Mouse (Mus musculus): ENCODE results near the gene Ehmt1. TPM values are rescaled to one million over a fixed set of nuclear protein-coding genes. Genes with fewer than 3 reads are reported as not detected.
A peak's percentile ranks its signal among the peaks of the same experiment; 100 is the strongest.

Gene Ehmt1
- polyA plus RNA-seq, 1 experiment from 2014 or later = 99.5 TPM

DNA sequence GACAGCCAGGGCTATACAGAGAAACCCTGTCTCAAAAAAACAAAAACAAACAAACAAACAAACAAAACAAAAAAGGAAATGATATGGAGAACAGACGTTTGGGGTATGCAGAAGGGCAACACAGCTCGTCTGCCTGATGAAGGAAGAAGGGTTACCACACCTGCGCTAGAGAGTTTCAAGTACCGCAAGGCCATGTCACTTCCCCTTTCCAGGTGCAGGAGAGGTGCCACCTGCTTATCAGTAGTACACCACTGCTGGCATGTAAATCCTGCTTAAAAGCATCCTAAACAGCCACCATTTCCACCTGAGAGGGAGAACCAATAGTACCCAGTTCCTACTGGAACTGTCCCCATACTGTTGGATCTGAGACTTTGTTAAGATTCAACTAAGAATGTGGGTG is 113.8 kb downstream of the Ehmt1 start:
- Histone ChIP-seq H3K4me1 (ENCODE audit: control insufficient read depth, insufficient read depth, low read length) (no peaks in the 10 kb centered on the region), H3K4me3 (replicated peaks; ENCODE audit: low read depth, low read length) (no peak overlapping the region), H3K4me2 (ENCODE audit: low read length) (no peak overlapping the region), H3K27me3 (ENCODE audit: control insufficient read depth, insufficient read depth, low read length) (no peaks in the 10 kb centered on the region), H3K9me3 (ENCODE audit: control insufficient read depth, low read length) (no peaks in the 10 kb centered on the region), H3K27ac (replicated peaks; ENCODE audit: low read depth, low read length) (no peak overlapping the region), H3K9ac (replicated peaks; ENCODE audit: low read length) (no peak overlapping the region), H3K36me3 (ENCODE audit: control insufficient read depth, insufficient read depth, low read length) (peaks cover 87% of the 10 kb centered on the region)
- WGBS = 92% methylated on average over 4 of the region's 4 CpGs
- no peak for ATAC-seq (ENCODE audit: low FRiP score, low TSS enrichment)
- no peak for DNase-seq

DNA sequence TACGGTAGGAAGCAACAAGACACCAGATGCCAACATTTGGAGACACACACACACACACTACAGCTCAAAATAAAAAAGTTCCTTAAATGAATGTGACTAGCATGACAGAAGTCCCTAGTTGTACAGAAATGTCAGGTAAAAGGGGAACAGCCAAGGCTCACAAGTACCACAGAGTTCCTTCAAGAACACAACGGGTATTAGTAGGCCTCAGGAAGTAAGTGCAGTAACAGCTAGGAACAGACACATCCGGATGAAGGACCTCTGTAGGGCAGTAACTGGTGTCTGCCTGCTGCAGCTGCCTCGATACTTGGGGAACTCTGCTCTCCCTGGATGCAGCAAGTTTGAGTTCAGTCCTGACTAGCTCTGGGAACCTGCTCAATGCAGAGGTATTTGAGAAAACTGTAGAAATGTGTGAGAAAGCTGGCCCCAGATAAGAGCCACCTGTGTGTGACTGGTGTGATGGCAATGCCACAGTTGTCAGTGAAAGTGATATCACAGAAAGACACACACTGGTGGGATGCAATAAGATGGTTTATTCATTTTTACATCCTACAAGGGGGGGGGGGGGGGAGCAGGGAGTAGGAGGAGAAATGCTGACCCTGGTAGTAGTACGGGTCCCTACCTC is 122.5 kb downstream of the Ehmt1 start:
- peaks cover 95% of the 10 kb centered on the region for H3K36me3 ChIP-seq (ENCODE audit: control insufficient read depth, insufficient read depth, low read length)

DNA sequence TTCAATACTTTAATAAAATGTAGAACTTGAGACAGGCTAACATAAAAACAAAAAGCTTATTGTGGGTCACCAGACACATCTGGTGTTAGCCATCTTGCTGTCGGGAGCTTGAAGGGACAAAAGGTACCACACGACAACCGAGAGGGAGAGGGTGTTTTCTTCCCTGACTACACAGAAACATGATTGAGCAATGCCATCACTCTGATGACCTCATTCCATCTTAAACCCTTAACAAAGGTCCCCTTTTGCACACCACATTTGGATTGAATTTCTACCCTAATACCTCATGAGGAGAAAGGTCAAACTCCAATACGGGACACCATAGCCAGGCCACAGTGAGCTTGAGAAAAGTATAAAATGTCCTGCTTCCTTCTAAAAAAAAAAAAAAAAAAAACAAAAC is 132.2 kb downstream of the Ehmt1 start:
- Histone ChIP-seq H3K36me3 (ENCODE audit: control insufficient read depth, insufficient read depth, low read length) (peaks cover 28% of the 10 kb centered on the region), H3K9ac (replicated peaks; ENCODE audit: low read length) (no peak overlapping the region), H3K4me2 (ENCODE audit: low read length) (no peak overlapping the region), H3K4me3 (replicated peaks; ENCODE audit: low read depth, low read length) (no peak overlapping the region), H3K9me3 (ENCODE audit: control insufficient read depth, low read length) (no peaks in the 10 kb centered on the region), H3K27ac (replicated peaks; ENCODE audit: low read depth, low read length) (no peak overlapping the region), H3K4me1 (ENCODE audit: control insufficient read depth, insufficient read depth, low read length) (no peaks in the 10 kb centered on the region), H3K27me3 (ENCODE audit: control insufficient read depth, insufficient read depth, low read length) (no peaks in the 10 kb centered on the region)
- no peak for ATAC-seq (ENCODE audit: low FRiP score, low TSS enrichment)
- 66% methylated on average over 4 of the region's 4 CpGs for WGBS
- no peak for DNase-seq

More for the DNA sequence above, 122.5 kb downstream of the Ehmt1 start:
- ATAC-seq (ENCODE audit: low FRiP score, low TSS enrichment) = no peak
- 93% methylated on average over 5 of the region's 5 CpGs for WGBS
- H3K4me2 ChIP-seq (ENCODE audit: low read length) = no peak overlapping the region
- DNase-seq = no peak
- no peaks in the 10 kb centered on the region for H3K27me3 ChIP-seq (ENCODE audit: control insufficient read depth, insufficient read depth, low read length)
- no peaks in the 10 kb centered on the region for H3K4me1 ChIP-seq (ENCODE audit: control insufficient read depth, insufficient read depth, low read length)
- no peak overlapping the region for H3K9ac ChIP-seq (replicated peaks; ENCODE audit: low read length)
- H3K9me3 ChIP-seq (ENCODE audit: control insufficient read depth, low read length) = no peaks in the 10 kb centered on the region
- H3K27ac ChIP-seq (replicated peaks; ENCODE audit: low read depth, low read length) = no peak overlapping the region
- H3K4me3 ChIP-seq (replicated peaks; ENCODE audit: low read depth, low read length) = no peak overlapping the region

DNA sequence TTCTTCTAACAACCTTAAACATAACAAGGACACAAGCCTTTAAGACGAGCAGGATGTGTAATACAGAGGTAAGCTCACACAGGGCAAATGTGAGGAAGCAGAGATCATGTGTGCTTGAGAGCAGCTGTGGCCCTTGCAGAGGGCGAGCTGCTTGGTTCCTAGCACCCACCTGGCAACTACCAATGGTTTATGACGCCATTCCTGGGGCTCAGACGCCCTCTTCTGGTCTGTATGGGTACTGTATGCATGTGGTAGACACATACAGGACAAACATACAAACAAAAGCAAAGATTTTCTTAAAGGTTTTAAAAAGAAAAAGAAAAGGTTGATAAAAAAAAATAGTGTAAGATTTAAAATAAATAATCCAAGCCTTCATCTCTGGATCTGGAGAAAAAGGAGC is 138.2 kb downstream of the Ehmt1 start:
- H3K27me3 ChIP-seq (ENCODE audit: control insufficient read depth, insufficient read depth, low read length) = no peaks in the 10 kb centered on the region
- 57% methylated on average over 4 of the region's 4 CpGs for WGBS
- DNase-seq (no peak), ATAC-seq (ENCODE audit: low FRiP score, low TSS enrichment) (no peak)
- H3K36me3 ChIP-seq (ENCODE audit: control insufficient read depth, insufficient read depth, low read length) = no peaks in the 10 kb centered on the region
- H3K9ac ChIP-seq (replicated peaks; ENCODE audit: low read length) = no peak overlapping the region
- no peaks in the 10 kb centered on the region for H3K9me3 ChIP-seq (ENCODE audit: control insufficient read depth, low read length)
- no peak overlapping the region for H3K4me2 ChIP-seq (ENCODE audit: low read length)
- H3K27ac ChIP-seq (replicated peaks; ENCODE audit: low read depth, low read length) = no peak overlapping the region
- H3K4me3 ChIP-seq (replicated peaks; ENCODE audit: low read depth, low read length) = no peak overlapping the region
- H3K4me1 ChIP-seq (ENCODE audit: control insufficient read depth, insufficient read depth, low read length) = no peaks in the 10 kb centered on the region

DNA sequence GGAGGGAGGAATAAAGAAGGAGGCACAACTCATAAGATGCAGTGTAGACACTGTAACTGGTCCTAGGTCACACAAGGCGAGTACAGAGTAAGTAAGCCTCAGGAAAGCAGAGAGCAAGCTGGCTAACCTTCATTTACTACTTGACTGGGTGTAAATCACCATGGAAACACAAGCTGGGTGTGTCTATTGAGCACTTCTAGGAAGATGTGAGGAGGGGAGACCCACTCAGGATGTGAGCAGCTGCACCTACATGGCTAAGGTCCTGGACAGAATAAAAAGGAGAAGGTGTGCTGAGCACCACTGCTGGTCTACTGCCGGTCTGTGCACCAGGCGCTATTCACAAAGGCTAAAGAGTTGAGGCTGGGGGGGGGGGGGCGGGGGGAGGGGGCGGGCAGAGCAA is 142.6 kb downstream of the Ehmt1 start:
- Histone ChIP-seq H3K9ac (replicated peaks; ENCODE audit: low read length) (no peak overlapping the region), H3K4me3 (replicated peaks; ENCODE audit: low read depth, low read length) (no peak overlapping the region), H3K27ac (replicated peaks; ENCODE audit: low read depth, low read length) (no peak overlapping the region), H3K9me3 (ENCODE audit: control insufficient read depth, low read length) (no peaks in the 10 kb centered on the region), H3K4me2 (ENCODE audit: low read length) (no peak overlapping the region), H3K4me1 (ENCODE audit: control insufficient read depth, insufficient read depth, low read length) (no peaks in the 10 kb centered on the region), H3K27me3 (ENCODE audit: control insufficient read depth, insufficient read depth, low read length) (0 out of 2 replicates have a peak, but pooled peaks cover 6% of the 10 kb centered on the region), H3K36me3 (ENCODE audit: control insufficient read depth, insufficient read depth, low read length) (no peaks in the 10 kb centered on the region)
- 14% methylated on average over 3 of the region's 5 CpGs for WGBS
- ATAC-seq (ENCODE audit: low FRiP score, low TSS enrichment) = no peak
- DNase-seq = no peak

DNA sequence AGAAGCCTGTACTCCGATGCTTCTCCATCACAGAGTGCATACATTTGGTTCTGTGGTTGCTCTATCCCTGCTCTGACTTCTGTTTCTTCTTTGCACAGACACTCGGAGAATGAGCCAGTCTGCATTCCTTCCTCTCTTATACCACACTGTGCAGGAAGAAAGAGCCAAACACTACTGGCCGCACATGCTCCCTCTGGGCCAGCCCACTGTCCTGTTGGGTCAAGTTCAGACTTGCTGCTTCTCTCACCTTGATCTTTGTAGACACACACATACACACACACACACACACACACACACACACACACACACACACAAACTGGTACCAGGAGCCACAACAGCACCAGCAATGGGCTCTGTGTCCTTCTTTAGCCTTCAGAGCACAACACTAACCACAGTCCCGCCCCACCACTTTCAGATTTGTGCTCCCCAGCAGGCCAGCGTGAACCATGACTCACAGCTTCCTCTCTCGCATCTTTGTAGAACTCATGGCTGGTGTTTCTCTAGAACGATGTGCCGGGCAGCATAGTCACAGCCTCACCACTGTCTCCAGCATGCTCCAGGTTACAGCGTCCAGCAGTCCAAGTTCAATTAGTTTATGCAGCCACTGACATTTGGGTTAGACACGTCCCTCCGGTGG is 143.3 kb downstream of the Ehmt1 start:
- ATAC-seq (ENCODE audit: low FRiP score, low TSS enrichment) = no peak
- WGBS = 84% methylated on average over 11 of the region's 11 CpGs

DNA sequence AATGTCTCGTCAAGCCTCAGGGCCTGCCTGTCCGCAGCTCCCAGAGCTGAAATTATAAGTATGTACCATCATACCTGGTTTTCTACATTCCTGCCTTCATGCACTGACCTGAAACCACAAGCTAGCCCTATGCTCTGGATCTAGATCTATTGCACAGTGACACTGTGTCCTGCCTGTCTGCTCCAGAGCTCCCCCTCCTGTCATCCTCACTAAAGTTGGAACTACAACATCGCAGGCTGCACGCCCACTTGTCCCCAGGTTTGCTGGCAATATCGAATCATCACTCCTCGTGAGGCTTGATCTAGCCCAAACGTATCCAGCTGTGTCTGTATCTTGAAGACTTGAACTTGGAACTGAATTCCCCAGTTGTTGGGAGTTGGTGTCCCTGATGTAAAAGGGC is 144.6 kb downstream of the Ehmt1 start:
- DNase-seq (no peak), ATAC-seq (ENCODE audit: low FRiP score, low TSS enrichment) (no peak)
- 67% methylated on average over 7 of the region's 7 CpGs for WGBS

More for the DNA sequence above, 143.3 kb downstream of the Ehmt1 start:
- H3K27ac ChIP-seq (replicated peaks; ENCODE audit: low read depth, low read length) = no peak overlapping the region
- H3K9me3 ChIP-seq (ENCODE audit: control insufficient read depth, low read length) = no peaks in the 10 kb centered on the region
- H3K27me3 ChIP-seq (ENCODE audit: control insufficient read depth, insufficient read depth, low read length) = 0 out of 2 replicates have a peak, but pooled peaks cover 6% of the 10 kb centered on the region
- H3K4me1 ChIP-seq (ENCODE audit: control insufficient read depth, insufficient read depth, low read length) = no peaks in the 10 kb centered on the region
- DNase-seq = no peak
- no peak overlapping the region for H3K9ac ChIP-seq (replicated peaks; ENCODE audit: low read length)
- no peaks in the 10 kb centered on the region for H3K36me3 ChIP-seq (ENCODE audit: control insufficient read depth, insufficient read depth, low read length)
- no peak overlapping the region for H3K4me2 ChIP-seq (ENCODE audit: low read length)
- no peak overlapping the region for H3K4me3 ChIP-seq (replicated peaks; ENCODE audit: low read depth, low read length)

DNA sequence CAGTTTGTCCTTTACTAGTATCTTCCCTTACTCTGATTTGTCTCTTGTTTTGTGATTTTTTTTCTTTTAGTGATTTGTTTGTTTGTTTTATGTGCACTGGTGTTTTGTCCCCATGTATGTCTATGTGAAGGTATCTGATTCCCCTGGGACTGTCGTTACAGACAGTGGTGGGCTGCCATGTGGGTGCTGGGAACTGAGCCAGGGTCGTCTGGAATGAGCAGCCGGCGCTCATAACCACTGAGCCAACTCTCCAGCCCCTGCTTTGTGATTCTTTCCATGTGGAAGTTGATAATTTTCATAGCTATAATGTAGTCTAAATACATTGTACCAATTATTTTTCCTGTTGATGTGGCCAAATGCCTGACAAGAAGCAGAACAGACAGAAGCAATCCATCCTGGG is 148.6 kb downstream of the Ehmt1 start:
- no peak overlapping the region for H3K4me3 ChIP-seq (replicated peaks; ENCODE audit: low read depth, low read length)
- 83% methylated on average over 4 of the region's 4 CpGs for WGBS
- H3K4me2 ChIP-seq (ENCODE audit: low read length) = no peak overlapping the region

More for the DNA sequence above, 144.6 kb downstream of the Ehmt1 start:
- Histone ChIP-seq H3K27ac (replicated peaks; ENCODE audit: low read depth, low read length) (no peak overlapping the region), H3K4me3 (replicated peaks; ENCODE audit: low read depth, low read length) (no peak overlapping the region), H3K4me1 (ENCODE audit: control insufficient read depth, insufficient read depth, low read length) (no peaks in the 10 kb centered on the region), H3K36me3 (ENCODE audit: control insufficient read depth, insufficient read depth, low read length) (no peaks in the 10 kb centered on the region), H3K9me3 (ENCODE audit: control insufficient read depth, low read length) (no peaks in the 10 kb centered on the region), H3K4me2 (ENCODE audit: low read length) (no peak overlapping the region), H3K27me3 (ENCODE audit: control insufficient read depth, insufficient read depth, low read length) (0 out of 2 replicates have a peak, but pooled peaks cover 6% of the 10 kb centered on the region), H3K9ac (replicated peaks; ENCODE audit: low read length) (no peak overlapping the region)

DNA sequence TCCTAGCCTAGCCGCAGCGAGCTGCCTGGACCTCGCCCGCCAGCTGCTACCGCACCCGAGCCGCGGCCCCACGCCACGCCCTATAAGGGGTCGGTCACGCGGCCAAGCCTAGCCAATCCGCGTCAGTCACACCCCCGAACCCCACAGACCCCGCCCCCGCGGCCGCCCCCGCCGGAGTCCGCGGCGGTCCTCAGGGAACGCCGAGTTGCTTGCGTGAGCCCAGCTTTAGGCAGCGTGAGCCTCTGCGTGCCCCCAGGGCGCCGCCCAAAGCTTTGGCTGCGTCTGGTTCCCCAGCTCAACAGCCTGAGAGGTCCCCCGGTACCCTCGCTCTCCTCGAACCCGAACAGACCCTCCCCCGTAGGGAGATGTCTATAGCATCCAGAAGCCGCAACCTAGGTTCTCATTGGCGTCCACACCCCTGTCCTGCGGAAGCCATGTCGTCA is 156.3 kb downstream of the Ehmt1 start, which contains the start of gene Cacna1b:
TSS of gene Cacna1b (minus strand) at position 38 of the 443 bp plus-strand sequence.
- H3K4me3 ChIP-seq (replicated peaks; ENCODE audit: low read depth, low read length) = peak within 1 kb of the TSS; percentile 81
- H3K9me3 ChIP-seq (ENCODE audit: control insufficient read depth, low read length) = no peaks in the 10 kb centered on the region
- peak within 1 kb of the TSS; percentile 80 for H3K27ac ChIP-seq (replicated peaks; ENCODE audit: low read depth, low read length)
- ATAC-seq (ENCODE audit: low FRiP score, low TSS enrichment) (peak; percentile 94), DNase-seq (peak; percentile 96)
- H3K4me1 ChIP-seq (ENCODE audit: control insufficient read depth, insufficient read depth, low read length) = peaks cover 10% of the 10 kb centered on the region
- H3K27me3 ChIP-seq (ENCODE audit: control insufficient read depth, insufficient read depth, low read length) = no peaks in the 10 kb centered on the region
- WGBS = 2% methylated on average over 42 of the region's 42 CpGs
- 0 out of 2 replicates have a peak, but pooled peaks cover 5% of the 10 kb centered on the region for H3K36me3 ChIP-seq (ENCODE audit: control insufficient read depth, insufficient read depth, low read length)
- peak within 1 kb of the TSS; percentile 86 for H3K4me2 ChIP-seq (ENCODE audit: low read length)
- H3K9ac ChIP-seq (replicated peaks; ENCODE audit: low read length) = peak within 1 kb of the TSS; percentile 90

More for the DNA sequence above, 148.6 kb downstream of the Ehmt1 start:
- H3K4me1 ChIP-seq (ENCODE audit: control insufficient read depth, insufficient read depth, low read length) = no peaks in the 10 kb centered on the region
- 0 out of 2 replicates have a peak, but pooled peaks cover 6% of the 10 kb centered on the region for H3K27me3 ChIP-seq (ENCODE audit: control insufficient read depth, insufficient read depth, low read length)
- DNase-seq (no peak), ATAC-seq (ENCODE audit: low FRiP score, low TSS enrichment) (no peak)
- H3K36me3 ChIP-seq (ENCODE audit: control insufficient read depth, insufficient read depth, low read length) = no peaks in the 10 kb centered on the region
- no peak overlapping the region for H3K9ac ChIP-seq (replicated peaks; ENCODE audit: low read length)
- no peaks in the 10 kb centered on the region for H3K9me3 ChIP-seq (ENCODE audit: control insufficient read depth, low read length)
- no peak overlapping the region for H3K27ac ChIP-seq (replicated peaks; ENCODE audit: low read depth, low read length)
